Comparison of ENCODE assay signal across 13 mouse cellular contexts in the genomic region with DNA sequence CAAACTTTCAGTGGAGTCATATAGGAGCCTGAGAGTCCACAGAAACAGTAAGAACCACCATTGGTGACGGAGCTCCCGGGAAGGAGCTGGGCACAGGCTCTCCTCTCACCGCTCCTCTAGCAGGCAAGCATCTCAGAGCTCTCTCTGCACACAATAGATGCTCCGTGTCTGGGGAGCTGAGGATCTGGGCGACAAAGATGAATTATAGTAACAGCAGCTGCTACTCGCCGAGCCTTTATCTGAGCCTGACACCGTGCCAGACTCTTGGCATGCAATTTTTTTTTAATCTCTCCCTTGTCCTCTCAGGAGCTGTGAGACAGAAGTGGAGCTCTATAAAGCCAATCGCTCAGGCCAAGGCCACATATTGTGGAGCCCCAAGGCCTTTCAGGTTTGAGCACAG. TPM values are rescaled to one million over a fixed set of nuclear protein-coding genes. Genes with fewer than 3 reads are reported as not detected.
DNase-seq lines count a peak whose midpoint lies in the region; ATAC-seq lines count a peak whose summit lies in the region.
"Had no signal": no experiment of that assay in that cellular context is flagged by ENCODE, and none has a peak within 500 bp of the region (broad histone marks: within the 10 kb centered on the region; RNA-seq: fewer than 3 reads in every experiment).

No protein-coding gene starts in this region.

- 55% methylated on average over 9 of the region's 9 CpGs for WGBS in hindbrain, embryonic 13.5 days
- 91% methylated on average over 9 of the region's 9 CpGs for WGBS in hindbrain, embryonic 10.5 days

- no peaks in the 10 kb centered on the region for H3K9me3 ChIP-seq in hindbrain, embryonic 13.5 days
- peaks cover 11% of the 10 kb centered on the region; the same call in 1 of the 2 replicates for H3K9me3 ChIP-seq in hindbrain, embryonic 10.5 days
- H3K9me3 ChIP-seq: heart, embryonic 12.5 days had no signal

- no peak for DNase-seq in hindbrain, embryonic 10.5 days (ENCODE audit: low spot score)
- DNase-seq in frontal cortex, adult 2 months (ENCODE audit: extremely low spot score in 1 of 2, low spot score in 1 of 2) = peak; percentile 37 to 66
- DNase-seq in left cerebral cortex, postnatal 14 days (ENCODE audit: low spot score in 2 of 2) = peak; percentile 59 to 71
- peak; percentile 45 for DNase-seq in right cerebral cortex, postnatal 25 days
- DNase-seq in natural killer cell, adult 2 months (ENCODE audit: low spot score in 2 of 2) = no peak
- DNase-seq in urinary bladder, postnatal 36 days (ENCODE audit: low spot score in 2 of 2) = no peak
- DNase-seq in adrenal gland, postnatal 10 days = no peak
- DNase-seq: kidney, adult 18-20 months had no signal

- no peaks in the 10 kb centered on the region; the same call in 1 of the 2 replicates for H3K4me1 ChIP-seq in hindbrain, embryonic 13.5 days (replicated peaks)
- no peaks in the 10 kb centered on the region for H3K4me1 ChIP-seq in hindbrain, embryonic 10.5 days (replicated peaks)
- H3K4me1 ChIP-seq: limb, embryonic 12.5 days had no signal

- peak overlapping the region; percentile 80 for H3K27ac ChIP-seq in hindbrain, embryonic 13.5 days
- H3K27ac ChIP-seq in hindbrain, embryonic 10.5 days = no peak overlapping the region
- H3K27ac ChIP-seq: limb, embryonic 12.5 days had no signal

- H3K27me3 ChIP-seq in hindbrain, embryonic 13.5 days = no peaks in the 10 kb centered on the region
- H3K27me3 ChIP-seq in hindbrain, embryonic 10.5 days (ENCODE audit: insufficient read depth, poor library complexity, severe bottlenecking) = no peaks in the 10 kb centered on the region
- H3K27me3 ChIP-seq: heart, embryonic 12.5 days; limb, embryonic 12.5 days had no signal

- no peak overlapping the region for H3K4me3 ChIP-seq in hindbrain, embryonic 13.5 days
- no peak overlapping the region for H3K4me3 ChIP-seq in hindbrain, embryonic 10.5 days
- H3K4me3 ChIP-seq: erythroblast, embryonic 14.5 days; heart, embryonic 12.5 days; limb, embryonic 12.5 days had no signal

- no peak overlapping the region for H3K9ac ChIP-seq in hindbrain, embryonic 13.5 days
- H3K9ac ChIP-seq: heart, embryonic 12.5 days; limb, embryonic 12.5 days had no signal

- peak; percentile 49 for ATAC-seq in hindbrain, embryonic 13.5 days (ENCODE audit: low FRiP score)

- peaks cover 73% of the 10 kb centered on the region for H3K36me3 ChIP-seq in hindbrain, embryonic 13.5 days
- peaks cover 88% of the 10 kb centered on the region for H3K36me3 ChIP-seq in hindbrain, embryonic 10.5 days
- H3K36me3 ChIP-seq: heart, embryonic 12.5 days had no signal

- no peak overlapping the region for H3K4me2 ChIP-seq in hindbrain, embryonic 13.5 days
- H3K4me2 ChIP-seq: heart, embryonic 12.5 days; limb, embryonic 12.5 days had no signal

- intact Hi-C loops in left cerebral cortex, postnatal 14 days (cut with DNase I) = no loop called here

RNA-seq across cellular contexts. Expression of gene Lactbl1, which starts 42.6 kb away (rescaled TPM):
- polyA plus RNA-seq in hindbrain, embryonic 13.5 days (2015; fragmentation: Nextera tagmentation; extraction: Ambion mirVana) = 0.06 TPM in 1 of 2 replicates, not detected in the other
- polyA plus RNA-seq in hindbrain, embryonic 10.5 days (2016; fragmentation: Nextera tagmentation; extraction: Ambion mirVana) = 0.05 TPM in 1 of 2 replicates, not detected in the other
- 0.08 and 0.12 TPM in 2 replicates for polyA plus RNA-seq in frontal cortex, adult 2 months (2012; rRNA removed)
- total RNA-seq in left cerebral cortex, postnatal 14 days (2021) = under 1 TPM; 0.22 to 0.25 TPM
- total RNA-seq in adrenal gland, postnatal 10 days (2021) = not detected
- polyA plus RNA-seq: heart, embryonic 12.5 days; limb, embryonic 12.5 days had no signal

RNA-seq across cellular contexts. Expression of gene Tex46, which starts 54.8 kb away (rescaled TPM):
- polyA plus RNA-seq in hindbrain, embryonic 13.5 days (2015; fragmentation: Nextera tagmentation; extraction: Ambion mirVana) = not detected in 2 replicates
- polyA plus RNA-seq in hindbrain, embryonic 10.5 days (2016; fragmentation: Nextera tagmentation; extraction: Ambion mirVana) = not detected in 2 replicates
- not detected in 2 replicates for polyA plus RNA-seq in frontal cortex, adult 2 months (2012; rRNA removed)
- not detected for total RNA-seq in left cerebral cortex, postnatal 14 days (2021)
- not detected for total RNA-seq in adrenal gland, postnatal 10 days (2021)
- polyA plus RNA-seq: erythroblast, embryonic 14.5 days; heart, embryonic 12.5 days; limb, embryonic 12.5 days; stomach, embryonic 14.5 days had no signal

Comparison
In these comparisons a context has a peak if more than half of its experiments do, and no peak if none do; other contexts are left out.
1. DNase-seq: peak in frontal cortex, adult 2 months (2 of 2), left cerebral cortex, postnatal 14 days (2 of 2) and right cerebral cortex, postnatal 25 days (single experiment); none in hindbrain, embryonic 10.5 days (single experiment), natural killer cell, adult 2 months (0 of 2), urinary bladder, postnatal 36 days (0 of 2) and adrenal gland, postnatal 10 days (single experiment).